Mouse (Mus musculus) layer of hippocampus, postnatal 10 days (tissue): ENCODE data around the gene Cdkn2b. TPM values are rescaled to one million over a fixed set of nuclear protein-coding genes. Genes with fewer than 3 reads are reported as not detected.

ENCODE experiments used
- total RNA-seq, 2 experiments: library from RNA; stranded (reverse); gene quantifications; 2 replicates each; pipeline ENCODE4 v1.2.3; 2021

Cdkn2b gene
- total RNA-seq, 2 experiments from 2014 or later = 2.9 to 4.2 TPM

Other genes with a start within 250 kb of the Cdkn2b start
- gene Mtap, start 173.9 kb downstream of the Cdkn2b start, total RNA-seq = 10 to 100 TPM; 11.1 to 12.0 TPM
- under 1 TPM; 0.65 to 0.85 TPM for gene Cdkn2a, start 16.4 kb downstream of the Cdkn2b start, total RNA-seq